Comparison of ENCODE assay signal across 23 mouse cellular contexts in the genomic region with DNA sequence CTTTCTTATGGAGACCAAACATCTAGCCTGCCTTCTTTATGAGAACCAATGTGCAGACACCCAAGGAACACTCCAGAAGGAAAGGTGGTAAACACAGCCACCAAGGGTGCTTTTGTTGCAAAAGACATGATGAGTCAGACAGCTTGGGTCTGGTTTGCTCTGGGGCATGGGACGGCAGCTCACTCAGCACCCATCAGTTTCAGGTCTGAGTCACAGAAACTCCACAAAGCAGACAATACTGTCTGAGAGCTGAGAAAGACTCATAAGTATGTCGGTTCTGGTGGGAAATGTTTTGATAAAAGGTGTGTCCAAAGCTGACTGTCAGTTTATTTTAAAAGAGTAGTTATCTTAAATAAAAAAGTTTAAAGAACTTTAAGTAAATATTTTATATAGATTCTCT.
"Had no signal": no experiment of that assay in that cellular context is flagged by ENCODE, and none has a peak within 500 bp of the region (broad histone marks: within the 10 kb centered on the region; RNA-seq: fewer than 3 reads in every experiment).

No protein-coding gene starts in this region.

- H3K4me2 ChIP-seq: kidney, embryonic 15.5 days; limb, embryonic 12.5 days; limb, embryonic 15.5 days; liver, embryonic 11.5 days; lung, embryonic 14.5 days; midbrain, embryonic 13.5 days had no signal

- H3K36me3 ChIP-seq: kidney, embryonic 15.5 days; limb, embryonic 12.5 days; limb, embryonic 15.5 days; midbrain, embryonic 10.5 days; midbrain, embryonic 13.5 days had no signal

- H3K4me1 ChIP-seq: kidney, embryonic 15.5 days; limb, embryonic 15.5 days; megakaryocyte, embryonic 14.5 days; midbrain, embryonic 10.5 days; midbrain, embryonic 13.5 days had no signal

- H3K9me3 ChIP-seq: kidney, embryonic 15.5 days; limb, embryonic 12.5 days; limb, embryonic 15.5 days; midbrain, embryonic 10.5 days; midbrain, embryonic 13.5 days had no signal

- DNase-seq: kidney, postnatal 14 days; kidney, postnatal 4 days; left cerebral cortex, postnatal 4 days; liver, postnatal 0 days; lung, embryonic 14.5 days; lung, postnatal 10 days; lung, postnatal 36 days; right cerebral cortex, adult 18-20 months; right cerebral cortex, postnatal 14 days; right cerebral cortex, postnatal 4 days; thymus, adult 2 months; thymus, postnatal 14 days; thymus, postnatal 4 days had no signal

- H3K27me3 ChIP-seq: kidney, embryonic 15.5 days; limb, embryonic 12.5 days; limb, embryonic 15.5 days; megakaryocyte, embryonic 14.5 days; midbrain, embryonic 13.5 days had no signal

- ATAC-seq: liver, postnatal 0 days; midbrain, embryonic 13.5 days; midbrain, embryonic 16.5 days had no signal

- H3K27ac ChIP-seq: kidney, embryonic 15.5 days; limb, embryonic 12.5 days; limb, embryonic 15.5 days; liver, embryonic 14.5 days; midbrain, embryonic 10.5 days; midbrain, embryonic 13.5 days; stomach, postnatal 0 days had no signal

- H3K9ac ChIP-seq: kidney, embryonic 15.5 days; limb, embryonic 12.5 days; limb, embryonic 15.5 days; liver, embryonic 14.5 days; liver, postnatal 0 days; lung, embryonic 14.5 days; midbrain, embryonic 13.5 days had no signal

- H3K4me3 ChIP-seq: kidney, embryonic 15.5 days; limb, embryonic 12.5 days; limb, embryonic 15.5 days; megakaryocyte, embryonic 14.5 days; midbrain, embryonic 10.5 days; midbrain, embryonic 13.5 days had no signal
